Mouse (Mus musculus) lung, postnatal 36 days (tissue): ENCODE results near the gene B230118H07Rik.

Source experiments
- DNase-seq: peaks from one replicate; pipeline ENCODE4 v3.0.0; 2022; ENCODE audit warnings: mixed read lengths

B230118H07Rik gene

GRCm38 (mm10) chr2:101638979-101639839 is 10.1 kb downstream of the B230118H07Rik start:
- no peak for DNase-seq

- peak; percentile 97 for DNase-seq
These were observed 20.8 kb downstream of the B230118H07Rik start for GRCm38 (mm10) chr2:101628297-101629236.

- no peak for DNase-seq
These were observed 22.1 kb downstream of the B230118H07Rik start for GRCm38 (mm10) chr2:101627227-101627626.

GRCm38 (mm10) chr2:101624526-101624925 is 24.8 kb downstream of the B230118H07Rik start, which contains the start of gene Rag2:
TSS of gene Rag2 (plus strand) at chr2:101624718.
- no peak for DNase-seq

- DNase-seq = no peak
These were observed 25.3 kb downstream of the B230118H07Rik start for GRCm38 (mm10) chr2:101624011-101624410.

- no peak for DNase-seq
These were observed 26.3 kb downstream of the B230118H07Rik start for GRCm38 (mm10) chr2:101623042-101623441.

- DNase-seq = no peak
These were observed 27.7 kb downstream of the B230118H07Rik start for GRCm38 (mm10) chr2:101621611-101622010.

- no peak for DNase-seq
These were observed 28.4 kb downstream of the B230118H07Rik start for GRCm38 (mm10) chr2:101620899-101621298.

- DNase-seq = no peak
These were observed 31.0 kb downstream of the B230118H07Rik start for GRCm38 (mm10) chr2:101618373-101618772.

GRCm38 (mm10) chr2:101615464-101616305 is 33.6 kb downstream of the B230118H07Rik start:
- DNase-seq = no peak

- no peak for DNase-seq
These were observed 38.5 kb downstream of the B230118H07Rik start for GRCm38 (mm10) chr2:101610861-101611260.

- DNase-seq = no peak
These were observed 41.0 kb downstream of the B230118H07Rik start for GRCm38 (mm10) chr2:101608232-101608894.

- no peak for DNase-seq
These were observed 46.2 kb downstream of the B230118H07Rik start for GRCm38 (mm10) chr2:101603099-101603498.

GRCm38 (mm10) chr2:101600703-101601102 is 48.6 kb downstream of the B230118H07Rik start:
- DNase-seq = peak; percentile 15

- DNase-seq = no peak
These were observed 50.8 kb downstream of the B230118H07Rik start for GRCm38 (mm10) chr2:101598190-101599181.

- no peak for DNase-seq
These were observed 52.1 kb downstream of the B230118H07Rik start for GRCm38 (mm10) chr2:101597186-101597585.

- no peak for DNase-seq
These were observed 54.7 kb downstream of the B230118H07Rik start for GRCm38 (mm10) chr2:101594681-101595080.

- DNase-seq = no peak
These were observed 56.4 kb downstream of the B230118H07Rik start for GRCm38 (mm10) chr2:101592886-101593285.

- no peak for DNase-seq
These were observed 57.1 kb downstream of the B230118H07Rik start for GRCm38 (mm10) chr2:101592023-101592841.

- DNase-seq = no peak
These were observed 58.0 kb downstream of the B230118H07Rik start for GRCm38 (mm10) chr2:101591356-101591755.
